Mouse (Mus musculus): ENCODE data around the gene Kcna5.

Kcna5 gene

DNA sequence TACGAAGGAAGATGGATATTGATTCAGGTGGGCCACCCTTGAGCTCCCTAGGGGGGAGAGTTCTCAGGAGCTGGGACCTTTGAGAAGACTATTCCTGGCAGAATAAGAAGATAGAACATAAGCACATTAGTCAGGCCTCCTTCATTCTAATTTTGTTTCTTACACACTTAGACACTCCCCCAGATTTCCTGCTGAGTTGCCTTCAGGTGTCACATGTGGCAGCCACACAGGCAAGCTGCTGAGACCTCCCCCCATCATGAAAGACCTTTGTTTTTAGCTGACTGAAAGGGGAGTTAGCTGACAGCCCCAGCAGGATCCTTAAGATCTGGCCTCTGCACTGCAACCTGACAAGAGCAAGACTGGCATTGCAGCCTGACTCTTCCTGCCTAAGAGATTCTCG lies 2.3 kb upstream of the Kcna5 start:
- in situ Hi-C loops (cut with MboI, MseI): no loop called here

DNA sequence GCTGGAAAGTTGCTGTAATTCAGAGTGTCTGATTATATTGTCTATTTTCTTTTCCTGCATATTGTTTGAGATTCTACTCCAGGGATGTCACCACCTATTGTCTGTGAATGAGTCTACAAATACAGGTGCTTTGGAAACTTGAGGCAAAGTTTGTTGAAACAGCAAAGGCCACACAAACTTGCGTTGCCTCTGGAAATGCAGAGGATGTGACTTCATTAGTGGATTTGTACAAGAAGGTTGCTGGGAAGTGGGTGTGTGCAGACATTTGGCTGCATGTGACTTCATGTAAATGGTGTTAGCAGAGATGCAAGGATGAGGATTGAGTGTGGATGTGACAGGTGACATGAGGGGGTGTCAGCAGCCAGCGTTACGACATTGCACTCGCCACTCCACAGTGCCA lies 1.7 kb upstream of the Kcna5 start:
- in situ Hi-C loops (cut with MboI, MseI): no loop called here

DNA sequence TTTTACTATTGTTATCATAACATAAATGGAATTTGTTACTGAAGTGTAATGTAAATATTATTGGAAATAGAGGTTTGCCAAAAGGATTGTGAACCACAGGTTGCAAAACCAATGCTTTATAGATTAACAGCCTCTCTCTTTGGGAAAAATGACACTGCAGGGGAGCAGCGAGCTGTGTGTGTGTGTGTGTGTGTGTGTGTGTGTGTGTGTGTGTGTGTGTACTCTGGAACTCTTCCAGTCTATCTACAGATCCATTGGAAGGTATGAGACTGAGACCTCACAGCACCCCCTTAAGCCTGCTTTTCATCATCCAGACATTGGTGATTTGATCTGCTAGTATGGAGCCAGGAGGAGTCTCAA lies 679 bp upstream of the Kcna5 start:
- in situ Hi-C loops (cut with MboI, MseI): no loop called here

DNA sequence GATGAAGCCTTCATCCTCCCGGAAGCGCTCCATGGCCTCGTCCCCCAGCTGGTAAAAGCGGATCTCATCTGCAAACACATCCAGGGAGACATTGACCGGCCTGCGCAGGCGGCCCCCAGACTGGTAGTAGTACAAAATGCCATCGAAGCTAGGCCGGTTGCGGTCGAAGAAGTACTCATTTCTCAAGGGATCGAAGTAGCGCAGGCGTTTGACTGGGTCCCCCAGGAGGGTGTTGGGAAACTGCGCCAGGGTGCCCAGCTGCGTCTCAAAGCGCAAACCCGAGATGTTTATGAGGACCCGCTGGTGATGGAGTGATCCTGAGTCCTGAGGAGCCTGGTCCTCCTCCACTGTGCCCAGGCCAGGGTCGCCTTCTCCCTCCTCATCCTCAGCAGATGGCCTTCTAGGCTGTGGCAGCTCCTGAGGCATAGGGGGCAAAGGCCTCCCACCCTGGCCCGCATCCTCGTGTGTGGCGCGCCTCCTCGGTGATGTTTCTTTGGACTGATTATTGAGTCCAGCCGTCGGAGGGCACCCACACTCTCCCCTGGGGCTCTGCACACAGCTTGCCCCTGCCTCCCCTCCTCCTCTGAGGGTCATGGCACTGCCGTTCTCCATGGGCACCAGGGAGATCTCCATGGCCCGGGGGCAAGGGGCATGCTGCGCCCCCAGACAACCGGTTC lies 543 bp downstream of the Kcna5 start:
- in situ Hi-C loops (cut with MboI, MseI): no loop called here

GRCm38 (mm10) chr6:126531306-126531705 lies 3.9 kb downstream of the Kcna5 start:
- in situ Hi-C loops (cut with MboI, MseI): no loop called here

GRCm38 (mm10) chr6:126530019-126530418 lies 5.2 kb downstream of the Kcna5 start:
- in situ Hi-C loops (cut with MboI, MseI): no loop called here

GRCm38 (mm10) chr6:126514720-126515119 lies 20.5 kb downstream of the Kcna5 start:
- in situ Hi-C loops (cut with MboI, MseI): no loop called here

DNA sequence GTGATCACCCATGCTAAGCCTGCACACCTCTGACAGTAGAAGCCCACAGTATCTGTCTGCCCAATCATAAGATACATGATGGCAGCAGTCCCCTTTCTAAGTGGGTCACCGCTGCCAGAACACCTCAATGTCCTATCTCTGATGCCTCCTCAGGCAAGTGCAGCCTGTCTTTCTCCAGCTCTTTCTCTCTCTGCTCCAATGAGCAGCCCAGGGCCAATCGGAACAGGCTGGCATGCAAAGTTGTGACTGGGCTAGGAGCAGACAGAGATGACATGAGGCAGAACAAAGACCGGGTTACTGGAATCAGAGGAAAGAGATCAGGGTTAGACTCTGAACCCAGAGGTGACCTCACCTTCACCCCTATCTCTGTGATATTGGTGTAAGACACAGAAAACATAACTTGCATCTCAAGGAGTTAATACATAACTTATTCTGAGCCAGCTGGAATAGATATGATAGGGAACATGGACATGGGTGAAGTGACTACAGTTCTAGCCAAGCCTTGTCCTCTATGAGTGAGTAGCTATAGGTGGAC lies 21.4 kb downstream of the Kcna5 start:
- in situ Hi-C loops (cut with MboI, MseI): no loop called here

DNA sequence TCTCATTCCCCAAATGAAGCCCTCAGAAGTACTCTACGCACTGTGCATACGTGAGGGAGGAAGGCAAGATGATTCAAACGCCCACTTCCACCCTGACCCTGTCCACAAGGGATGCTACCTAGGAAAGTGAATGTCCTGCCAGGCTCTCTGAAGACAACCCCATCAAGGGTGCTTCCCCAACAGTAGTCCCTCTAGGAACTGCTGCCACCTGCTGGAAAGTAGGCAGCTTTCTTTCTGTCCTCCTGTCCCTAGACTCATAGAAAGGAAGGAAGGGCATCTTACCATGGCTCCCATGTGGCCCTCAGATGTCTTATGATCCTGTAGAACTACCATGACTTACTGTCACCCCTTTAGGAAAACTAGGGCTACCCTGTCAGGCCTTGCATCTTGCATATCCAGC lies 22.1 kb downstream of the Kcna5 start:
- in situ Hi-C loops (cut with MboI, MseI): no loop called here

DNA sequence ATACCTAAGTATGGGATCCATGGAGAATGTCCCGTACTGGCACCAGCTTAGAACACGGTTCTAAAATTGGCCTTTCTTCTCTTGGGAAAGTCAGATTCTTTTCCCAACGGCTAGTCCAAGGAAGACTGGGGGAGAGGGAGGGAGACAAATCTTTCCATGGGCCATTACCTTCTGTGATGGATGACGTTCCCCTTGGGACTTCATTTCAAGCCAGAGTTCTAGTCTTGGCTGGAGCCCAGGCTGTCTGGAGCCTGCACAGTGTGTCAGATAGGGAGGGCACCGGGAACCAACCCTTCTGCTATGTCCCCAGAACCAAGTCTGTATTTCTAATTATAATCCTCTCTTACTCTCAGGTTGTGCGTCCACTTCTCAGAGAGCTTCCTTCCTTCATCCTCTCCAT lies 26.5 kb downstream of the Kcna5 start:
- in situ Hi-C loops (cut with MboI, MseI): no loop called here

DNA sequence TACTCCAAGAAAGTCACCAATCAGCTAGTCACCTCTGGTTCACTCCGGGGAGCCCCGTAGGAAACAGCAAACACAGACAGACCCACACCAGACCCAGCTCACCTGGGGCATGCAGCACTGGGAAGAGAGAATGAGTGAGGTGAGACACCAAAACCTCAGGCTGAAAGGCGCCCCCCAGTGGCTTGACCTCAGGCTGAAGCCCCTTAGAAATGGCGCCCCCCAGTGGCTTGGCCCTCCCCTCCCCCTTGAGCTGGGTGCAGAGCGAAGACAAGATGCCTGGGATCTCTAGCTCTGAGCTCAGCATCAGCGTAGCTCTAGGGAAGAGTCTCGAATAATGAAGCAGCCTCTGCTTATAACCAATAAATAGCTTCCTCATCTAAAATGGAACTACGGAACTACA lies 31.3 kb downstream of the Kcna5 start:
- in situ Hi-C loops (cut with MboI, MseI): no loop called here

DNA sequence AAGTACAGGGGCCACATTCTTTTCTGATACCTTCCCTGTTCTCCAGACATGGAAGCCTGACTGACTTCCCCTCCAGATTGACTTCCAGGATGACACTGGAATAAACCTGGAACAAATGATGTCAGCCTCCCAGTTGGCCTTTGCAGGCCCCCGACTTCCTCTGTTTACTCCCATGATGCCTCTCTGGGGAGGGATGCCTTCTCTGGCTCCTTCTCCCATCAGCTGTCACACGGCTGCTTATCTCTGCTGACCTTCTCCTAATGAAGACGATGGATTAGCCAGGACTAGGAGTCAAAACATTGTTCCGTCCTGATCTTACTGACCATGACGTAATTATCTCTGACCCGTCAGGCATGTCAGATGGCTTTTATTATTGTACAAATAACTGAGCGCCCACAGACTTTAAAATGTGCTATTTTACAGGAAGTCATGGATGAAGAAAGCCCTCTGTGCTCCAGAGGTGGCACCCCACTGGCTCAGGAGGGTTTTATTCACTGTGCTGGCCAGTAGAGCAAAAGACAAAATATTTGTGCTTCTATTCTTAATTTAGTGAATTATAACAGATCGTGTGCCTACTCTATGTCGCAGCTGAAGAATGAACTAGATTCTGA lies 32.4 kb downstream of the Kcna5 start:
- in situ Hi-C loops (cut with MboI, MseI): no loop called here

- in situ Hi-C loops (cut with MboI, MseI): no loop called here
Observed at GRCm38 (mm10) chr6:126500985-126501384, 34.2 kb downstream of the Kcna5 start.

DNA sequence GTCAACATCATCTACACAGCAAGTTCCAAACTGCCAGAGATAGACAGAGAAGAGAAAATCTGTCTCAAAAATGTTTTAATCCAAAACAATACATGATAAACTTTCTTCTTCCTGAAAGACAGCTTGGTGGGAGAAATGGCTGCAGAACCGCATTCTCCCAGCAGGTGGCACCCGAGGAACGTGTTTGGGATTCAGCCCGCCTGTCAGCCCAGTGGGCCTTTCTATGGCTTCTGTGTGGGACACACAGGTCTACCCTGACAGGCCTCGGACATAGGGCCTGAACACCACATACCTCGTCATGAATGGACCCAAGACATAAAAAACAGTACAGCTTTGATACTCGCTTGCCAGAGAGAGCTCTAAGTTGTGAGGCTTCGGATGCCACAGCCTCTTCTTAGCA lies 35.1 kb downstream of the Kcna5 start:
- in situ Hi-C loops (cut with MboI, MseI): no loop called here

DNA sequence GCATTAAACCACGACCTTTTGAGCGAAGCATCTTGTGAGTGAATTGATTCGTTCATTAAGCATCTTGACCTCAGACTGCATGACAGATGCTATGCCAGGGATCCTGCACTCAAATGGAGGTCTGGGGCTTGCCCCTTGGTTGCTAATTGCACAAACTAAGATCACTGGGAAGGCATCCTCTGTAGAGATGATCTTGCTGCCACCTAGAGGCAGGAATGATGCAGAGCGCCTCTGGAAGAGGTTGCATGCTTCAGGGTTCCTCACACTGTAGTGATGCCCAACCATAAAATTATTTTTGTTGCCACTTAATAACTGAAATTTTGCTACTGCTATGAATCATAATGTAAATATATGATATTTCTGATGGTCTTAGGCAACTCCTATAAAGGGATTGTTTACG lies 37.3 kb downstream of the Kcna5 start:
- in situ Hi-C loops (cut with MboI, MseI): no loop called here

- in situ Hi-C loops (cut with MboI, MseI): no loop called here
Observed at GRCm38 (mm10) chr6:126497173-126497839, 37.9 kb downstream of the Kcna5 start.

GRCm38 (mm10) chr6:126487136-126487535 lies 48.1 kb downstream of the Kcna5 start:
- in situ Hi-C loops (cut with MboI, MseI): no loop called here

DNA sequence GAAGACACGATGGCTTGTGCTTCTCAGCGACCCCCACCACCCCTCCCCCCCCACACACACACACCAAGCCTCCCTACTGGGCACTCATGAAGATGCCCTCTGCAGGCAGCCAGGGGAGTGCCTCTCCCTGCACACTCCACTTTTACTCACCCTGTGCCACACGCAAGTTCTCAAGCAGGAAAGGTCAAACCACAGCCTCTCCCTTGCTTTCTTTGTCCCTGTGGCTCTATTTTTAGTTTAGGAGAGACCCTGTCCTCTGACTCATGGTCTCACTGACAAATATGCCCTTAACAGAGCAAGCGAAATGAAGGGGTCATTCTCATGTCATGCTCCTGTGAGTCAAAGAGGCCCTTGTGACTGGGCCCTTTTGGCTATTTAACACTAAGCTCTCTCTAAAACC lies 50.3 kb downstream of the Kcna5 start:
- in situ Hi-C loops (cut with MboI, MseI): no loop called here

DNA sequence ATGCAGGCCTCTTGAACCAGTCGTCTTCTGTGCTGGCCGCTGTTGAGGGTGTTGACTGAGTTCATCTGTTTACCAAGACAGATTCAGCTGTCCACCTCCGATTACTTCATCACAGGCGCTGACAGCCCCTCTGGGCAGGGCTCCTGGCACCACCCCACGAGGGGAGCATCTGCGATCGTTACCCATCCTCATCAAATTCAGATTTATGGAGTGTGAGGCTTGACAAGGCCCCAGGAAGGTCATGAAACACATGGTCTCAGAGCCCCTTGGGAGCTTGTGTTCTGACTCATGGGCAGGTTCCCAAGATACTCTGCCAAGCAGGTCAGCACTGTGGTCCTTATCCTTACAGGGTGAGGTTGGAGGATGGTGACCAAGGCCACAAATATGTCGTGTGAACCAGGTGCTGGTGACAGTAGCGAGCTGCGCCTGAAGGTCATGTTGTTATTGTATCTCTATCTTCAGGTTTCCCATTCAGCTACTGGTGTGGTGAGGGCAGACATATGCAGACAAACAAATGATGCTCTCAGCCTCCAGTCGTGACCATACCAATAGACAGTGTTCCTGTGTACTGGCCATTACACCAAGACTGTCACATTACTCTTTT lies 51.8 kb downstream of the Kcna5 start:
- in situ Hi-C loops (cut with MboI, MseI): no loop called here
